Mouse (Mus musculus) spleen, postnatal 14 days (tissue): ENCODE results near the gene Fbxl2.

Experiments
- DNase-seq, 2 experiments: peaks; one replicate each; pipeline ENCODE4 v3.0.0; 2021 to 2022; ENCODE audit warnings: low spot score in 2 of 2

Gene Fbxl2

DNA sequence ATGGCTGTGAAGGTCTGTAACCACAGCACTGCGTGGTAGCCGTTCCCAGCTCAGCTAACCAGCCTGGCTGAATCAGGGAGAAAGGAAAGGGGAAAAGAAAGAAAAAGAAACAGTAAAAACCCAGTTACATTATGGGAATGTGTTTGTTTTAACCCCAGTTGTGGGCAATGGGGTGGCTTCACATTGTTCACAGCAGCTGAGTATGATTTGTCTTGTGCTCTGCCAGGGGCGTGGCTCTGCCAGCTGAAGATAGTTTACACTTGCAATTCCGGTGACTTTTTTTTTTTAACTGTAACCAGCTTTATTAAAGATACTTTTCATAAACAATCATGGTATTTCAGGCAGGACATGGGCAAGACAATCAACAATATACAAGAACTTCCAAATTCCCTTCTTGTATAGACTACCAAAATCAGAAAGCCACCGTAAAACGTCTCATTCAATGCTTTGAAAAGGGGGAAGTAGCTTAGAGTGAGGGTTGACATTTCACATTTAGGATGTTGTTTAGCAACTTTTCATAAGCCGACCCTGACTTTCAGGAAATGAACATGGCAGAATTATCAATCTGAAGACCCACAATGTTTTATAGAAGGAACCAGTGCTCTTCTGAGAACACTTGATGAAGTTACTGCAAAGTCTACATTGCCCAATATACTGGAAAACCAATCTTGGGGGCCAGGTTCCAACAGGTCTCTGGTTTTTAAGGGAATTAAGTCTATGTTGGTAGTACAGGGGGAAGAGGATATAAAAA lies 26.8 kb downstream of the Fbxl2 start:
- no peak for DNase-seq

DNA sequence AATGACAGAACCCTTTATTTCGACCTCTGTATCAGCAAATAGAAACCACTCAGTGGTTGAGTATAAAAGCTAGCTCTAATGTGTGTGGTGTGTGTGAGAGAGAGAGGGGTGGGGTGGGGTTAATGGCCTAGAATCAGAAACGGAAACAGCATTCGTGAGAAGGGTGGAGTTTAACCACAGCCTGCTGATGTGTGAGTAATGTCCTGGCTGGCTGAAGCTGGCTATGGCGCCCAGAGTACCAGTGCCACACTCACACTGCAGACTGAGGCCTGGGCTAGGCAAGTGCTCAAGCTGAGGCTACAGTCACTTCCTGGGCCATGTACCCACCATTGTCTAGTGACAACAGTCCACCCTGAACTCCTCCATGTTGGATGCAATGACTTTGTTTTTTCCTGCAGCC lies 29.6 kb downstream of the Fbxl2 start:
- no peak for DNase-seq

DNA sequence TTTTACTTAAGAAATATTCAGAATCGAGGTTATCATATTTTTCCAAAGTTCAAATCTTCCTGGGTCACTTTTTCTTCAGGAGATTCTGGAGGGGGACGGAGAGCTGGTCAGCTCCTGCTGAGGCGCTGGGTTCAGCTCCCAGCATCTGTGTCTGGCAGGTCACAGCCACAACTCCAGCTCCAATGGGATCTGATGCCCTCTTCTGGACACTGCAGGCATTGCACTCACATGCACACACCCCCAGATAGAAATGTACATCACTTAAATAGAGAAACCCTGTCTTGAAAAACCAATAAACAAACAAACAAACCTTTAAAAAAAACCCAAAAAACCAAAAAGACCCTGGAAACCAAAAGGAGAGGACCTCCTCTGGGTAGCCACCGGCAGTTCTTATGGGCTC lies 30.3 kb downstream of the Fbxl2 start:
- DNase-seq = peak in 1 of 2 experiments; percentile 25

DNA sequence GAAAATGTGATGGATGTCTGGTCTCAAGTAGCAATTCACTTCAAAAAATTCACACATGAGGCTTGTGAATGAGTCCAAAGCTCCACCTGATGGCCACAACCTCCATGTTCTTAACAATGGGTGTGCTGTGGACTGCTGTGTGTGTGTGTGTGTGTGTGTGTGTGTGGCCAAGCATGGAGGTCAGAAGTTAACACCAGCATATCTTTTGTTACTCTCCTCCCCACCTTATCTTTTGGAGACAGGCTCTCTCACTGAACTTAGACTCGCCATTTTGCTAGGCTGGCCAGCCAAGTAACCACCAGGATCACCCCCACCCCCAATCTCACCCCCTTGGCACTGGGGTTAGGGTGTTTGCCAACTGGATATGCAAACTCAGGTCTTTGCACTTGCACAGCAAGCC lies 32.0 kb downstream of the Fbxl2 start:
- DNase-seq = no peak

DNA sequence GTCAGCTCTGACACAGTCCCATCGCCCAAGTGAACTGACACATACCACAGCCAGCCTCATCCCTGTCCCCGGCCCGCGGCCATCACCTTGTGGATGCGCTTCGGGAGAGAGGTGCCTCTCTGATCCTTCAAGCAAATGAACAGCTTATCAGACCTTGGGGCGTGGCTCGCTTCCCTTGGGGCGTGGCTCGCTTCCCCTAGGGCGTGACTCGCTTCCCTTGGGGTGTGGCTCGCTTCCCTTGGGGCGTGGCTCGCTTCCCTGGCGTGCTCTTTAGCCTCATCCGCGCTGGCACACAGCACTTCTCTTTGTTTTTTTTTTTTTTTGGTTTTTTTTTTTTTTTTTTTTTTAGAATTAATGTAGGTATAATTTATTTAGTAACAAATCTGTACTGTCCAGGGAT lies 34.8 kb downstream of the Fbxl2 start:
- DNase-seq = no peak

DNA sequence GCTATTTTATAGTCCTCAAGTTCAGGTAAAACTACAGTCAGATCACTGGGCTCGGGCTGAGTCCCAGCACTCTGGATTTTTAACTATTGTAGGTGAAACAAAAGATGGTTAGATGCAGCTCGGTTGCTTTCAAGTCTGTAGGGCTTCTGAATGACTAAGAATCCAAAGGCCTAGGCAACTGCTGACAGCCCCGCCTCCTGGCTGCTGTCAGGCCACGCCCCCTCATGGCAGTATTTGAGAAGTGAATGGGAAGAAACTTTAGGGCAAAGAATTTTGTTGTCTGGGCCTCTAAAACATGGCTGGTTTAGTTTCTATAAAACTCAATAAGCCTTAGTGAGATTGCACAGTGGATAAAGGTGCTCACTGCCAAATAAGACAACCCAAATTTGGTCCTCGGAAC lies 36.5 kb downstream of the Fbxl2 start:
- no peak for DNase-seq

DNA sequence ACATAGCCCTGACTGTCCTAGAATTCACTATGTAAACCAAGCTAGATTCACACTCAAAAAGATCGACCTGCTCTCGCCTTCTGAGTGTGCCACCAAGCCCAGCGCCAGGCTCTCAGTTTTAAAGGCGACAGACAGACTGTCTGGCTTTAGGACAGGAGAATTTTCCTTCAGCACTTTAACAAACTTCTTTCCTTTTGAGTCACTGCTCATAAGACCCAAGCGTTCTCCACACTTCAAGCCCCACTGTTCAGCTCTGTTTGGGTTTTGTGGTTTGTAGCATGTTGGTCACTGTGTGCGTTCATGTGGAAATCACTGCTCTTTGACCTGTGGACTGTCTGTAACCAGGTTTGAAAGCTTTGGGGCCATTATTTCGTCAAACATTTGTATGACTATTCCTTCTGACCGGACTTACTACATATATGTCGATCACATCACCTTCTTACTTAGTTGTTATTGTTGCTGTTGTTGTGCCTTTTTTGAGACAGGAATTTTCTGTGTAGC lies 38.1 kb downstream of the Fbxl2 start:
- DNase-seq = no peak

DNA sequence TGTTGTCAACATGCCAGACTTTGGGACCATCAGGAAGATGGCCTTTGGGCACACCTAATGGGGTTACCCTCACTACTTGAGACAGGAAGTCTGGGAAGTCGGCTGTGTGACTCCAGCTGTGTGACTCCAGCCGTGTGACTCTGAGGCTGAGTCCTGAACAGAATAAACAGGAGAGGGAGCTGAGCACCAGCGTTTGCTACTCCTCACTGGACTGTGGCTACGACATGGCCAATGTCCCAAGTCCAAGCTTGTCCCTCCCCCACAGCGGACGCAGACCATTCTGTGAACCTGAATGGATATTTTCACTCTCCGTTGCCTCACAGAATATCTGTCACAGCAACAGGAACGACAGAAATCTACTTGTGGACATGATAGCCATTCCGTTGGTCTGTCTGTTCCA lies 39.2 kb downstream of the Fbxl2 start:
- DNase-seq = no peak

DNA sequence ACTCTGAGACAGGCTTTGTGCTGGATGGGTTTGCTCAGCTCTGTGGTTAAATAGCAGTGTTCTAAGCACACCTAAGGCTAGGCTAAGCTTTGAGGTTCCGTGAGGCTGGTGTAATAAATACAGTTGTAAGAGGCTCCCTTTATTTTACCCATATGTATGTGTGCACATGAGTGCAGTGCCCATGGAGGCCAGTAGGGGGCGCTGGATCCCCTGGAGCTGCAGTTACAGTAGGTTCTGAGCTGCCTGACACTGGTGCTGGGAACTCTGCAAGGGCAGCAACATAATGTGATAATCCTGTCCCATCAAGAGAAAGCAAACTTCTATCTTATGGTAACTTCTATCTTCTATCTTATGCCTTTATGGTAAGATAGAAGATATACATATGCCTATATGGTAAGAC lies 47.7 kb downstream of the Fbxl2 start:
- no peak for DNase-seq

DNA sequence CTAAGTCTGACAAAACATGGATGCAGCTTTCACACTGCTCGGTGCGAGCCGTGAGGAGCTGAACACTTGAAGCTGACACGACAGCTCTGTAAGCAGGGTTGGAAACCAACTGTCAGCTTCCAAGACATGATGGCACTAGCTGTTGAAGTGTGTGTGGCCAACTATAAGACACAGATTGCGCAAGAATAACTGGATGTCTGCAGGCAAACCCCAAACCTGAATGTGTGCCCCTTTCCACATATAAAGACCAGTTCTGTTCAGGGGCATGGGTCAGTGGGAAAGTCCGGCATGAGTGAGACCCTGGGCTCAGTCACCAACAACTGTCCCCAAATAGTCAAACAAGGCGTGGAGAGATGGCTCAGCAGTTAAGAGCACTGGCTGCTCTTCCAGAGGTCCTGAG lies 53.2 kb downstream of the Fbxl2 start:
- no peak for DNase-seq

DNA sequence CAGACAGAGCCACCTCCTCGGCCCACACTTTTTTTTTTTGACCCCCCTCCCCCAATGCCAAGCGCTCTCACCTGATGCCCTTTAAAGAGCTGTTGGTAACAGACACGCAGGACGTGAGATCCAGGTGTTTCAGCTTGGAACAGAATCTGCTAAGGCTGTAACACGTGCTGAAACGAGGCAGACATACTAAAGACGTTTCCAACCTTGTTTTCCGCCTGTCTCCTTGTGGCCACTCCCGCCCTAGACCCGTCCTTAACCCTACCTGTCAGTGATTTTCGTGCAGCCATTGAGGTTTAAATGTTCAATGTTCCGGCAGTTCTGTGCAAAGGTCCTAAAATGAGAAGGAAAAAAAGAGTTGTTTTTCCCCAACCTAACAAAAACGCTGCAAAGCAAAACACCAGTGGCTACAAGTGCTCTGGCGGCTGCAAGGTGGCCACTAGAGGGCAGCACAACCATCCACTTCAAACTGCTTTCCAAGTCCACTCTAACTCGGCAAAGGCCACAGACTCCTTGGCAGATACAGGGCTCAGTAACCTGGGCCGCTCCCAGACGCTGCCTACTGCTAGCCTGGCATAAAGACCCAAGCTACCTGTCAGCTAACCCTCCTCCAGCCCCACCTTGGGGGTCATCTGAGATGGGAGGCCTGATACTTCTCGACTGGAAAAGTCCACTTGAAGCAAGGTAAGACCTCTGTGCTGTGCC lies 55.3 kb downstream of the Fbxl2 start:
- peak; percentile 60 to 75 for DNase-seq

DNA sequence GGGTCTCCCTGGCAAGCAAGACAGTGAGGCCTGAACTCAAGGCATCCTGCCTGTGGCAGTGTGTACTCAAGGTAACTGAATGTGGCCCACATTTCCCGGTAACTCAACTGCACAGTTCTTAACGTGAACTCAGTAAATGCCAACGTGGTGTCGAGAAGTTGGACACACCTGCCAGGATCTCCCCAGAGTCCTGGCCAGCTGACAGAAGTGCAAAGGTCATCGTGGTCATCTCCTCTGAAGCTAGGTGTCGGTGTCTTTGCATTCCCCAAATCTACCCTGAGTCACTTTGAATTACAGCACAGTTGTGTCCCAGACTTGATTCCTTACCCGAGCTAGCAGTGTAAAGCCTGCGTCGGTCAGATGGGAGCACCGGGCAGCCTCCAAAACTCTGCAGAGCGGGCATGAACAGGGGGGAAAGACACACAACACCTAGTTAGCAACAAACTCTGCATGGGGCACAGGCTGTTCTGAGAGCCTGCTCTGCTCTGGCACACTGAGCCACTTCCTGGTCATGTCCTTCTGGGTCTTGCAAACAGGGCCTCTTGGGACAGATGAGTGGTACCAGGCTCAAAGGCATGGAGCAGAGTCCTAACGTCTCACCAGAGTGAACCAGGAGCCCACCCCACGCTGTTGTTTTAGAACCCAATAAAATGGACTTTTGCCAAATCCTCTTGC lies 60.9 kb downstream of the Fbxl2 start:
- no peak for DNase-seq

DNA sequence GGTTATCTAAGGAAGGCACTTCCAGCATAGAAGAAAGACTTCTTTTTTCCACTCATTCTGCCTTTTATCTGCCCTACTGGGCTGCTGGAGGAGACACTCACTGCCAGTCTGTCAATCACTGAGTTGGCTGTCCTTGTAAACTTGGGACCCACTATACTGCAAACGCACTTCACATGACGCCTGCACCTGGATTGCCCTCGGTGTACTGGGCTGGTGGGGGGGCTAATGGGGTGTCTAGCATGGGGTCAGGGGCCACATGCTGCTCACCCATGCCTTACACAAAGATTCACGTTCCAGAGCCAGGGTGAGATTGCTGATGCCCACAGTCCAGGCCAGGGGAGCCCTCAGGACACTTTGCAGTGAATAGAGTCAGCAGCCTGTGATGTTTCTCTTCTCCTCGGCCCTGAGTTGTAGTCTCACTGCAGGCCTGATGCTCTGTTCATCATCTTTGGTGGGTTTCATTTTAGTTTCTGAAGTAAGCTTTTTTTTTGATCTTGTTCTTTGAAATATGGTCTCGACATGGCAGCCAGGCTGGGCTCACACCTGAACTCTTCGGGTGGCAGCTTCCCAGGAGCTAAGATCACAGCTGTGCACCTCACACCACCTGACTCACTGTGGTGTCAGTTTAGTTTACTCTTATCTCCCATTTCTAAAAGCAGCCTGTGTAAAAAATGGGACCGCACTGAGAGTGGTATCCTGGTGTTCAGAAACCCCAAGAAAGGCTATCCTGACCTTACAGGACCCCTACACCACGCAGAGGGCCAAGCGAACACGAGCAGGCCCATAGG lies 62.9 kb downstream of the Fbxl2 start:
- DNase-seq = no peak

DNA sequence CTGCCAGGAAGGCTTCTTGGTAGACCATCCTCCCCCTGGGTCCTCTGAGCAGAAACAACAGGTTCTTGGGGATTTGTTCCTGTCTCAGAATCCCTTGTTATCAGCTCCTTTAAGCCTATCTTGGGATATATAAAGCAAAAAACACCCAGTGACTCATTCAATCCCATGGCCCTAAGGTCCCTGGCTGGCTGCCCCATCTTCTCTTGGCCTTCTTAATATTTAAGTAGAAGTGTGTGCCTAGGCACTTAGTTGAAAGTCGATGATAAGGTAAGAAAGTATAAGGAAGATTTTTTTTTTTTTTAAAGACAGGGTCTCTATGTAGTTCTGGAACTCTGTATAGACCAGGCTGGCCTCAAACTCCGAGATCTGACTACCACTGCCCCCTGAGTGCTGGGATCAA lies 63.5 kb downstream of the Fbxl2 start:
- no peak for DNase-seq

DNA sequence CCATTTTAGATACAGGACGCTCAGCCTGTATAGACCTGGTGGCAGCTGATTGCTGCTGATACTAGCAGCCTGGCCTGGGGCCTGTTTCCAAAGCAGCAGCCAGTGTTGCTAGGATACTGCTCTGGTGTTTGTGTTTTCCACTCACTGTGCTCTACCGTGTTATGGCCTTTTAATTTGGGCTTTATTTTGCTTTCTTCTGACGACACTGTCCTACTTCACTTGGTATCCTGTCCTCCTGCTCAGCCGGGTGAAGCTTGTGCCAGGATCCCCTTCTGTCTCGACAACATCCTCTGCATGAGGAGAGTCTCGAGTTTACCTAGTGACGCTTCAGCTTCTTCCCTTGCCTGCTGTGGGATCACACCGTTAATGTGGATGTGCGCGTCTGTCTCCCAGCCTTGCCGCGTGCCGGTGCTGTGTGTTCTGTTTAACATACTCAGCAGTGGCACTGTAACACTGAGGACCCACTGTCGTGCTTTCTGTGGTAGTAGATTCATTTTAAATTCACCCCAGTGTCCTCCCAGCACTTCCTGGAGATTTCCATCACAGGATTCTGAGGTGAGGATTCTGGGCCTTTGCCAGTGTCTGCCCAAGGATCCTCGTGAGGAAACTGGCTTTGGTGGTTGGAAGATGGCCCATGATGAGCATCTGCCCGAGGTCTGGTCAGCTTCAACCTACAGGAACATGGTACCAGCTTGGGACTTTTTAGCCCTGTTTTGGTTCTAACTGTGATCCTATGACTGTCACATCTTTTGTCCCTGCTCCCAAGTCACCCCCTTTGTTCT lies 64.7 kb downstream of the Fbxl2 start:
- no peak for DNase-seq

DNA sequence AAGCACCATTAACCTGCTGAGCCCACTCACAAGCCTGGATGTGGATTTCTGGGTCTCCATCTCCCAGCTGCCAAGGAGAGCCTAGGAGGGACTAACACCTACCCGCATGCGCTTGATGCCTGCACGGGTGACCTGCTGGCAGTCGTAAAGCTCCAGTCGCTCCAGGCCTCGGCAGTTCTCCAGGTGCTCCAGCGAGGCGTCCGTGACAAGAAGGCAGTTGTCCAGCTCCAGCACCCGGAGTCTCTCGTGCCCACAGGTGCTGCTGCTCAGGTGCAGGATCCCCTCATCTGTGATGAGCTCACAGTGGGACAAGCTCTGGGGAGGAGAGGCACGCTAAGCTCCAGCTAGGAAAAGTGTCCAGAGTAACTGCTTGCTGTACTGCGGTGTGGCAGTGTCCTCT lies 66.6 kb downstream of the Fbxl2 start:
- DNase-seq = no peak

DNA sequence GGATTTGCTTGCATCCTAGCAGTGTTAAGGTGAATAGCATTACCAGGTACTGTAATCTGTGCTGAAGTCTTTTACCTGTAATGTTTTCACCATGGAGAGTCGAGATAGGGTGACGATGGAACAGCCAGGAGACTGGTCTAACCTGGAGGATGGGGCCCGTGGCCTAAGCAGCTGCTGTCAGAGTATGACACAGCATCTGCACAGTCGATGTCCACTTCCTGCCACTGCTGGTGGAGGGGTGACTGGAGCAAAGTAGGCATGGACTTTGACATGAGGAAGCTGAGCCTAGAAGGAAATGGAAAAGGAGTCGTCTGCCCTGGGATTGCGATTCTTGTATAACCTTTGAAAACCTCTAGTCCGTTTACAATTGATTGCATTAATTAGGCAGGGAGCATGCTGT lies 67.3 kb downstream of the Fbxl2 start:
- DNase-seq = no peak

DNA sequence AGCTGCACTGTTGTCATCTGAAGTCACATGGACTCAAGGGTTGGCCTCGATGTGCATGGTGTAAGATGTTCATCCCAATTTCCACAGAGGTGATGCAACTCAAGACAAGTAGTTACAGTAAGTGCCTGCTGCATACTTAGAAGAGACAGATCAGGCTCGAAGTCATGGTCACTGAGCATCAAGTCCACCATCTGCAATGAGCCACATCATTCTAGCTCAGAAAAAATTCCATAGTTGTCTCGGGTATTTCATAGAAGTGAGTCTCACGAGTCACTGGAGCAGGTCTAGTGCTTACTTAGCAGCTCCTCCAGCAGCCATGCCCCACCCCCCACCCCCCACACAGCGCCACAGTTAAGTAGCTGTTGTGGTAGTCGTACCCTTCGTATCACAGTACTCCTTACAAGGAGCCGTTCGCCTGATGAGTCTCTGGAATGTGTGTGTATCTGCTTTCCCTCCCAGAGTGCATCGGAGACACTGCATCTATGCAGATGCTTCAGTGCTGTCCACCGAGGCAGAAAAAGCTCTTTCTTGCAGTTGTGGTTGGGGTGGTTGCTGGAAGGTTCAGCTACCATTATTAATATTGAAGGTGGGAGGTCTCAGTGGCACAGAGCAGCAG lies 68.7 kb downstream of the Fbxl2 start:
- DNase-seq = no peak

DNA sequence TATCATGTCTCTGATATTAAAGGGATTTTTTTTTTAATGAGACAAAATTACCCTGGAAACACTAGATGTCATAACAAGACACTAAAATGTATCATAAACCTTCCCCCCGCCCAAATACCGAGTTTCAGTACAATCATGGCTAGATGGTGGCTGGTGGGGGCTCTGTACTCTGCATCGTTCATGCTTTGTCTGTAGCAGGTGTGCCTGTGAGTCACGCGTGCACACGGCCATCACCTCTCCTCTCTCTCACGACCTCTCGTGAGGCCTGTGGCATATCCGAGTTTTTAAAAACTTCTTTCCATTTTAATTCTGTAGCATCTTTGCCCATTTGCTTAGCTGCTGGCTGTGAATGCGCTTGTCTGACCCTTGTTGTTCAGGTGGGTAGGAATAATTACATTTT lies 69.7 kb downstream of the Fbxl2 start:
- DNase-seq = no peak

DNA sequence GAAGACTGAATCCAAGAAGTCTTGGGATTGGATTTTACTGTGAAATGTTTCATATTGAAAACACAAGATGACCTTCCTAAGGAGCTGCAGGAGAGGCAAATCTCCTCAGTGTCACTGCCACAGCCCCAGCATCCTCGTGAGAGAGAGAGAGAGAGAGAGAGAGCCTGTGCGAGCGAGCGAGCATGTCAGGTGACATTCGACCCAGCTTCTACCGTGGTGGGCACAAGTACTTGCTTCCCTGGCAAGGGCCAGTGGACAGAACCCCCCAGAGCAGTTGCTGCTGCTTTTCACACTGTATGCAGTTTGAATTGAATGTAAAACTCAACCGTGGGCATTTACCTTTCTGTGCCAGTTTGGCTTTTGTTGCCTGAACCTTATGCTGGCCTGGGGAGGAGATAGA lies 70.5 kb downstream of the Fbxl2 start:
- no peak for DNase-seq

DNA sequence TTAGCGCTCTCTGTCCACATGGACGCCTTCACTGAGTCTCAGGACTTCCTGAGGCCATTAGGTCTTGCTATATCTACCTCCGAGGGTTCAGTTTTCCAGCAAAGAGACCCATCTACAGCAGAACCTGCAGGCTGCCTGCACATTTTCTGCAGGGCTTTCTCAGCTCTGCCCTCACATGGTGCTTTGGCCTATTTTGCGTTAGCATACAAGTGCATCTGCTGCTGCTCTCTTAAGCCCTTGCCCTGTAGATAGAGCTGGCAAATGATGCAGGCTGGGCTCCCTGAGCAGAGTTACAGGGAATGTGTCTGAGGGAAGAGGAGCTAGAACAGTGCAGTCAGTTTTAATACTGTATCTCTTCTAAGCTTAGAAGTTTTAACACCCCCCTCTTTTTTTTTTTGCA lies 71.0 kb downstream of the Fbxl2 start:
- no peak for DNase-seq
